Mouse (Mus musculus): ENCODE results near the gene Cblb.

The Cblb gene

GRCm38 (mm10) chr16:52038821-52039220 is 7.8 kb downstream of the Cblb start:
- no peak for DNase-seq (ENCODE audit: low read depth)

GRCm38 (mm10) chr16:52040937-52041336 is 9.9 kb downstream of the Cblb start:
- DNase-seq (ENCODE audit: low read depth), result no peak

- no peak for DNase-seq (ENCODE audit: low read depth)
These were observed 11.8 kb downstream of the Cblb start for GRCm38 (mm10) chr16:52042667-52043379.

GRCm38 (mm10) chr16:52043380-52044117 is 12.5 kb downstream of the Cblb start:
- DNase-seq (ENCODE audit: low read depth), result no peak

GRCm38 (mm10) chr16:52044518-52044917 is 13.5 kb downstream of the Cblb start:
- no peak for DNase-seq (ENCODE audit: low read depth)

- no peak for DNase-seq (ENCODE audit: low read depth)
These were observed 14.0 kb downstream of the Cblb start for GRCm38 (mm10) chr16:52044985-52045384.

GRCm38 (mm10) chr16:52046464-52046863 is 15.4 kb downstream of the Cblb start:
- DNase-seq (ENCODE audit: low read depth), result no peak

- no peak for DNase-seq (ENCODE audit: low read depth)
These were observed 20.1 kb downstream of the Cblb start for GRCm38 (mm10) chr16:52051106-52051505.

GRCm38 (mm10) chr16:52052734-52053133 is 21.7 kb downstream of the Cblb start:
- DNase-seq (ENCODE audit: low read depth), result no peak

- no peak for DNase-seq (ENCODE audit: low read depth)
These were observed 24.2 kb downstream of the Cblb start for GRCm38 (mm10) chr16:52055236-52055635.

- no peak for DNase-seq (ENCODE audit: low read depth)
These were observed 25.1 kb downstream of the Cblb start for GRCm38 (mm10) chr16:52056164-52056563.

GRCm38 (mm10) chr16:52057335-52057734 is 26.3 kb downstream of the Cblb start:
- DNase-seq (ENCODE audit: low read depth), result no peak

GRCm38 (mm10) chr16:52059535-52059934 is 28.5 kb downstream of the Cblb start:
- DNase-seq (ENCODE audit: low read depth), result no peak

- peak; percentile 62 for DNase-seq (ENCODE audit: low read depth)
These were observed 29.2 kb downstream of the Cblb start for GRCm38 (mm10) chr16:52060100-52060719.

GRCm38 (mm10) chr16:52061015-52061481 is 30.0 kb downstream of the Cblb start:
- peak; percentile 29 for DNase-seq (ENCODE audit: low read depth)

- no peak for DNase-seq (ENCODE audit: low read depth)
These were observed 33.5 kb downstream of the Cblb start for GRCm38 (mm10) chr16:52064309-52065105.

GRCm38 (mm10) chr16:52067632-52068516 is 36.8 kb downstream of the Cblb start:
- no peak for DNase-seq (ENCODE audit: low read depth)

GRCm38 (mm10) chr16:52068517-52068874 is 37.5 kb downstream of the Cblb start:
- DNase-seq (ENCODE audit: low read depth), result no peak

- no peak for DNase-seq (ENCODE audit: low read depth)
These were observed 38.6 kb downstream of the Cblb start for GRCm38 (mm10) chr16:52069648-52070047.

GRCm38 (mm10) chr16:52070128-52070527 is 39.1 kb downstream of the Cblb start:
- DNase-seq (ENCODE audit: low read depth), result no peak

GRCm38 (mm10) chr16:52071290-52071689 is 40.3 kb downstream of the Cblb start:
- no peak for DNase-seq (ENCODE audit: low read depth)
